Mouse (Mus musculus) macrophage (primary cell): ENCODE results near the gene Iltifb. TPM values are rescaled to one million over a fixed set of nuclear protein-coding genes. Genes with fewer than 3 reads are reported as not detected.

ENCODE experiments used
- polyA plus RNA-seq: library from polyadenylated mRNA; stranded (reverse); fragments of 250-400 nt; gene quantifications from 3 replicates; pipeline ENCODE4 v1.2.4, GENCODE M21; 2018; ENCODE audit warnings: inconsistent platforms

Iltifb gene
- polyA plus RNA-seq, 1 experiment from 2014 or later: not detected

Other genes with a start within 250 kb of the Iltifb start
- gene Mdm1, start 153.2 kb downstream of the Iltifb start, polyA plus RNA-seq: 3.3 to 6.4 TPM (median 4.7 TPM) in 3 replicates
- not detected in 3 replicates for gene Il22, start 90.1 kb downstream of the Iltifb start, polyA plus RNA-seq
- gene Gm32717, start 54.3 kb downstream of the Iltifb start, polyA plus RNA-seq: not detected in 3 replicates
- gene Gm32802, start 36.4 kb downstream of the Iltifb start, polyA plus RNA-seq: not detected in 3 replicates
- not detected in 3 replicates for gene Gm9040, start 31.9 kb upstream of the Iltifb start, polyA plus RNA-seq
- not detected in 3 replicates for gene Gm9044, start 37.4 kb upstream of the Iltifb start, polyA plus RNA-seq
- gene Gm9045, start 42.8 kb upstream of the Iltifb start, polyA plus RNA-seq: 0.07 to 0.20 TPM in 2 of 3 replicates, not detected in the other
- not detected in 3 replicates for gene Gm9046, start 48.2 kb upstream of the Iltifb start, polyA plus RNA-seq
- gene Gm9048, start 53.6 kb upstream of the Iltifb start, polyA plus RNA-seq: not detected in 3 replicates
- 0.07 to 0.20 TPM in 2 of 3 replicates, not detected in the other for gene Gm9049, start 59.1 kb upstream of the Iltifb start, polyA plus RNA-seq
- not detected in 3 replicates for gene Ifng, start 146.0 kb upstream of the Iltifb start, polyA plus RNA-seq